Mouse (Mus musculus) T-helper 2 cell (primary cell): ENCODE results near the gene Cideb.

Experiments
- in situ Hi-C: fragments of 300-600 bp; cut with MboI, MseI; formaldehyde crosslinking; loops from one replicate; pipeline ENCODE4 v1.15.1; 2025; ENCODE audit warnings: high pct_unique_total_duplicates

Gene Cideb

GRCm38 (mm10) chr14:55726261-55726660 lies 32.0 kb downstream of the Cideb start:
- in situ Hi-C loops = no loop called here

DNA sequence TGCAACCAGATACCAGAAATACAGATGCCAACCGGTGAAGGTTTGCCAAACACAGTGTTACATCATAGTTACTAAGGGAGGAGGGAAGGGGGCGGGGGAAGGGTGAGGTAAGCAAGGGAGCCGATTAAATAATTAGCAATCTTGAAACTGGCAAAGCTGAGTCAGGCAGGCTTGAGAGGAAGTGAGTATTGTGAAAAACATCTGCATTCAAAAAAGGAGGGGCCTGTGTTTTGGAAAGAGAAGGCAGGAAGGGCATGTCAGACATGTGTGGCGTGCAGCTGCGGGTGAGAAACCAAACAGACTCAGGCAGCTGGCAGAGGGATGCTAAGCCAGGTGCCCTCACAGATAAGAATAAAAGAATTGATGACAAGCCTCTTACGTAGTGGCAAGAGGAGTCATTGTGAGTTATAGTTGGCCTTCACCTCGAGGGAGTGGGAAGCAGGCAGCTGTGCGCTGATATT lies 33.8 kb downstream of the Cideb start:
- in situ Hi-C loops = no loop called here

DNA sequence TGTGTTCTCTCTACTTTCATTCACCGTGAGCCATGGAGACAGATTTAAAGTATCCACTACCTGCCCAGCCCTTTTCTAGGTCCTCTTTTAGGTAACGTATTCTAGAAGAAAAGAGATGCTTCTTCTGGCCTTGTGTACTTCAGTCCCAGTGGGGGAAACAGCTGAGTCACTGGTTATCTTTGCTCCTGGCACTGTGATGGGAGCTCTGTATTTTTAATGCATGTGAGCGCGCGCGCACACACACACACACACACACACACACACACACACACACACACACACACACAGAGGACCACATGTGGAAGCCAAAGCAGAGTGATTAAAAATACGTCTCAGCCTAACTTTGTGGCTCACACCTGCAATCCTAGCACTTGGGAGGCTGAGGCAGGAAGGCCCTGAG lies 34.8 kb downstream of the Cideb start:
- in situ Hi-C loops = no loop called here

DNA sequence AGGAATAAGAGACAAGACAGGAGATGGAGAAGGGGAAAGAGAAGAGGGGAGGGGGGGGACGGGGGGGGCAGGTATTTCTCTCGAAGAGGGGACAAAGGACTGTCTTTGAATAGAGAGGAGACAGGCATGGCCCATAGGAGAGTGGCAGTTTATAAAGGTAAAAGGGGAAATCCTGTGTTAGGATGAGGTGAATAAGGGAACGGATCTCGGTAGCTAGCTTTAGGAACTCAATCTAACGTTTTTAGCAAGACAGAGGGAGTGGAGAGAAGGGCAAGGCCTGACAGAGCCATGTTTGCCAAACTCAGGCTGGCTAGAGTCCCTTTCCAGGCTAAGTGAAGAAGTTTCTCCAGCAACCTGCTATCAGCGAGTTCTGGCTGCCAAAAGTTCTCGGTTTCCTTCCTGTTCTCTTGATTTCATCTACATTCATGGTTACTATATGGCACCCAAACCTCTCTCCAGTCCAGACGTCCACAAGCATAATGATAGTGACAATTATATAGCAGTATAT lies 35.8 kb downstream of the Cideb start:
- in situ Hi-C loops = no loop called here

DNA sequence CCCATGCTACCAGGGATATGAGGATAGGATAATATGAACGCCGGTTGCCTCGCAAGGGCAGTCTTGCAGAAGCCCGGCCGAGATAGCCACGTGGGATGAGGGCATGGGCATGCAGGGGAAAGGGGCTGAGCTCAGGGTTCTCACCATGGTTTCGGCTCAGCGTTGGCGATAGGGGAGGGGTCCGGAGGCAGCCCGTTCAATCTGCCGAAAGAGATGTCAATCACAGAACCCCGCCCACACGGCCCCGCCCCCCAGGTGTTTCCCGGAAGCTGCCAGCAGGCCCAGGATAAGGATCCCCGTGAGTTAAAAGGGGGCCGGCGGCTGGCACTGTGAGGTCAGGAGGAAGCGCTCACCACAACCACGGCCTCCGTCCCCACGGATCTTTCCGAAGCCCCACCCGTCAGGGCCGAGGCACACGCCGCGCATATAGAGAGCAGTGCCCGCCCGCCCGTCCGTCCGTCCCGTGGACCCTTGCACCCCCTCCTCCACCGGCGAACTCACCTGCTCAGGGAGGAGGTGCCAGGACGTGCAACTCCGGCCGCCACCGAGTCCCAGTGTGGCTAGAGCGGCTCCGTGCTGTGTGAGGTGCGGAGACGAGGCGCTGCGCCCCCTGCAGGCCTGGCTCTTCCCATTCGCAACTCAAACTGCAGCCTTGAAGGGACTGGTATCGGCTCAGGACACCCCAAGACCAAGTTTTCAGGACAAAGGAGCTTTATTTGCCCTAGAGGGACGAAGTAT lies 36.4 kb downstream of the Cideb start, which contains the start of gene Rabggta:
TSS of gene Rabggta (minus strand) at position 564 of the 738 bp plus-strand sequence.
- in situ Hi-C loops = no loop called here

DNA sequence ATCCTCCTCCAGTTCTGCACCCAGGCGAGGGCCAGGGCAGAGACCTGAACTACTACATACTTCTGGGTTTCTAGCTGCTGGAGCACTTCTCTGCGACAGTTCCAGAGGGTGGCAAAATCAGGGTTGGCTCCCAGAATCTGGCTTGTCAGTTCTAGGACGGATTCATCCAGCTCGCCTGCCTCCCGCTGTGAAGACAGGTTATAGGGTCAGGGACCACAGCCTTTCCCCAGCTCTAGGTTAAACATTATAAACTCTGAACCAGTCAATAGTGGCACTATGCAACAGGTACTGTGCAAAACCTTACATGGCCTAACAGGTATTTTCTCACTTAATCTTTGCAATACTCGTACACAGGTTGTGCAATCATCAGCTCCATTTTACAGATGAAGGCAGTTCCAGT lies 37.2 kb downstream of the Cideb start:
- in situ Hi-C loops = no loop called here

- in situ Hi-C loops = no loop called here
These were observed 37.6 kb downstream of the Cideb start for GRCm38 (mm10) chr14:55720666-55721065.

DNA sequence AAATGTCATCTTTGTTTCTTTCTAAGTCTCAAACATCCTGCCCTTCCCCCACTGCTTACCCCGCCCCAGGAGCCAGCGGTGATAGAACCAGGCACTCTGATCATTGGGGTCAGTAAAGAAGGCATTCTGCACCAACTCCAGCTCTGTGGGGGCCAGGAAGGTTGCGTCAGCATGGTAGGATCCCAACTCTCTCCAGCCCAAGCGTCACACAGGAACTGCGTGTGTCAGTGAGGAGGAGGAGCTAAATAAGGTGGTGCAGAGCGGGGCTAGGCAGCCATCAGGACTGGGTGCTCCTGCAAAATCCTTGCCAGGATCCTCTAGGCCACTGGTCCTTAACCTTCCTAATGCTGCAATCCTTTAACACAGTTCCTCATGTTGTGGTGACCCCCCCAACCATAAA lies 38.5 kb downstream of the Cideb start:
- in situ Hi-C loops = no loop called here

DNA sequence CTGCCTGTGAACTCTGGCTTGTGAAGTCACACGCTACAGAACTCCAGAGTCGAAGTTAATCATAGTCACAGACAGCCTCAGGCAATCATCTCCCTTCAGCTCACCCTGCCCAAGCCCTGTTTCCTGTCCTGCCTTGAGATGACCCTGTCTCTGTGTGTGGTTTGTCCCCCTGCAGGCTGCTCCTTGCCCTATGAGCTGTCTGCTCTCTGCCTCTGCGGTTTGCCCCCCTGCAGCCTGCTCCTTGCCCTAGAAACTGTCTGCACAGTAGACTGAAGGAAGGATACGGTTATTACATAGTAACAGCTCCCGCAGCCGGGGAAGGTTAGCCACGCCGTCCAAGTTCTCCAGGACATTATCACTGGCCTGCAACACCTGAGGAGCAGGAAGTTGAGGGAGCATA lies 41.4 kb downstream of the Cideb start:
- in situ Hi-C loops = no loop called here

DNA sequence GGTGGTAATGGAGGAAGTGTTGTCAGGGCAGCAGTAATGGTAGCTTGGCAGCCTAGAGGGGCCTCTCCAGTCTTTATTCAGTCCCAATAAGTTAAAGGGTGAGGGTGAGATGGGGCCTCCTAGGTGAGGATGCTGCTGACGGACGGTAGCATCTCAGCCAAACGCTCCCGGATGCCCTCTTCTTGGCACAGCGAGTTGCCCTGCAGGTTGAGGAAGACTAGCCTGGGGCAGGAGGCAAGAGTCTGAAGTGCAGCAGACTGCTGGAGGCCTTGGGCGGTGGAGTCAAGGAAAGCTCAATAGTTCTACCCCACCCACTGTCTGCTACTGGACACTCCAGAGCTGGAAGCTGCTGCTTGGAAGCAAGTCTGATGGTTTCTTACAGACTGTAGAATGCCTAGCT lies 42.0 kb downstream of the Cideb start:
- in situ Hi-C loops = no loop called here

GRCm38 (mm10) chr14:55714893-55715292 lies 43.4 kb downstream of the Cideb start:
- in situ Hi-C loops = no loop called here

GRCm38 (mm10) chr14:55713729-55714122 lies 44.5 kb downstream of the Cideb start, which contains the start of gene Tgm1:
TSS of gene Tgm1 (minus strand) at chr14:55713926.
- in situ Hi-C loops = no loop called here

DNA sequence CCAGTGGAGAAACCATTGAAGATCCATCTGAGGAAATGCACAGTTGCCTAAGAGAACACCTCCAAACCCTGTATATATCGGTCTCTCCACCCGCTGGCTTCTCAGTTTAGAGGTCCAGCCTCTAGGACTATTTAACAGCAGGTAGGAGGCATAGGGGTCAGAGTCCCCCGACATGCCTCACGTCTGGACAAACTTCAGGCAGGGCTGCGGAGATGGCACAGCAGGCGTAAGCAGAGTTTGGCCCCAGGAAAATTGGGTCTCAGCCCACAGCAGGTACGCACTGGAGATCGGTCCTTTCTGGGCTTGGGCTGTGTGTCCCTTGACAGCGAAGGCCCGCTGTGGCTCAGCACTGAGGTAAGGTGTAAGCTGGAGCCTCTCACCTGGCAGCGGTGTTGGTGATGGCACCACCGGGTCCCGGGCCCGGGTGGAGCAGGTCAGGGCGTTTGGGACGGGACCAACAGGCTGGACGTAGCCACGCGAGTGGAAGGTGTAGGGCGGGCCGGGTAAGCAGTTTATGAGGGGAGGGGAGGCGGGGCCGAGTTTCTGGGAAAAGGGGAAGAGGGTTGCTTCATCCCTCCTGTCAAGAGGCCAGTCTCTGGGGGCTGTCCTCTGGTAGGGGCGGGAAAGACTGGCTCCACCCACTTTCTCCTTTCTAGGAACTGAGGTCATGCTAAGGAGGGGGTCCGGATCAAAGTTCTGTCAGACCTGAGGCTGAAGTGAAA lies 45.1 kb downstream of the Cideb start:
- in situ Hi-C loops = no loop called here

DNA sequence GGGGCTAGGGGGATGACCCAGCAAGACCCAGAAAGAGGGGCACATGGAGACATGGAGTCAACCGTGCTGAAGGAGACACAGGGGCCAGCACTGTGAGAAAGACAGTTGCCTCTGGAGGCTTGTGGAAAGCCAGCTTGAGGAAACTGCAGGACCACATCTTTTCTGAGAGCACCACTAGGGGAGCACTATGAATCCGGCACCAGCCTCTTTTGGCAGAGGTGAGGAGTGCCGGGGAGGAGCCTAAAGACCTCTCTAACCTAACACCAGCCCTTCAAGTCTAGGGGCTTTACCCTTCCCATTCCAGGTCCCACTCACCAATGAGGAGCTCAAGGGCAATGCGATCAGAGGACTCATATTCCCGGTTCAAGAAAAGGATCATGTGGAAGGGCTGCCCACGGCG lies 46.5 kb downstream of the Cideb start:
- in situ Hi-C loops = no loop called here

- in situ Hi-C loops = no loop called here
These were observed 48.7 kb downstream of the Cideb start for GRCm38 (mm10) chr14:55709509-55709908.

GRCm38 (mm10) chr14:55707397-55707796 lies 50.9 kb downstream of the Cideb start:
- in situ Hi-C loops = no loop called here

- in situ Hi-C loops = no loop called here
These were observed 52.1 kb downstream of the Cideb start for GRCm38 (mm10) chr14:55706051-55706600.
